Mouse (Mus musculus): ENCODE data around the gene Dot1l.

DNA sequence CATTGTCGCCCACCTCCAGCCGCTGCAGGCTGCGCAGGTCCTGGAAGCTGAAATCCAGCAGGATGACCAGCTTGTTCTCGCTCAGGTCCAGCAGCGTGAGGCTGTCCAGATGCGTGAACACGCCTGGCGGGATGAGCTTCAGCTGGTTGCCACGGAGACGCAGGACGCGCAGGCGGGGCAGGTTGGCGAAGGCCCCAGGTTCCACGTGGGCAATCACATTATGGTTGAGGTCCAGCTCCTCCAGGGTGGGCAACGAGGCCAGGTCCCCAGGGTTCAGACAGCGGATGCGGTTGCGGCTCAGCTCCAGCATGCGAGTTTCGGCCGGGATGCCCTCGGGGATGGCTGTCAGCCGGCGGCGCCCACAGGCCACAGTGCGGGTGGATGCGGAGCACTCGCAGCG lies 80.6 kb downstream of the Dot1l start:
- TF ChIP-seq CTCF (IDR thresholded peaks at IDR 0.05; ENCODE audit: extremely low read depth, insufficient read depth, low read length), result no peak
- TF ChIP-seq POLR2A (IDR thresholded peaks at IDR 0.05; ENCODE audit: extremely low read depth, insufficient read depth, low read length), result no peak

All from cortical plate, adult 2 months (tissue).